Mouse (Mus musculus) thymus, postnatal 0 days (tissue): ENCODE results near the gene Syne3. TPM values are rescaled to one million over a fixed set of nuclear protein-coding genes. Genes with fewer than 3 reads are reported as not detected.

Experiments
- DNase-seq: peaks from one replicate; pipeline ENCODE4 v3.0.0-alpha.2; 2015; ENCODE audit warnings: low spot score
- polyA plus RNA-seq: library from polyadenylated mRNA; unstranded; fragments of >200 nt; fragmentation: Nextera tagmentation; extraction: Ambion mirVana; gene quantifications from 2 replicates; pipeline ENCODE4 v1.2.1, GENCODE M21; 2015

Syne3 gene
- polyA plus RNA-seq = 6.2 and 7.8 TPM in 2 replicates

DNA sequence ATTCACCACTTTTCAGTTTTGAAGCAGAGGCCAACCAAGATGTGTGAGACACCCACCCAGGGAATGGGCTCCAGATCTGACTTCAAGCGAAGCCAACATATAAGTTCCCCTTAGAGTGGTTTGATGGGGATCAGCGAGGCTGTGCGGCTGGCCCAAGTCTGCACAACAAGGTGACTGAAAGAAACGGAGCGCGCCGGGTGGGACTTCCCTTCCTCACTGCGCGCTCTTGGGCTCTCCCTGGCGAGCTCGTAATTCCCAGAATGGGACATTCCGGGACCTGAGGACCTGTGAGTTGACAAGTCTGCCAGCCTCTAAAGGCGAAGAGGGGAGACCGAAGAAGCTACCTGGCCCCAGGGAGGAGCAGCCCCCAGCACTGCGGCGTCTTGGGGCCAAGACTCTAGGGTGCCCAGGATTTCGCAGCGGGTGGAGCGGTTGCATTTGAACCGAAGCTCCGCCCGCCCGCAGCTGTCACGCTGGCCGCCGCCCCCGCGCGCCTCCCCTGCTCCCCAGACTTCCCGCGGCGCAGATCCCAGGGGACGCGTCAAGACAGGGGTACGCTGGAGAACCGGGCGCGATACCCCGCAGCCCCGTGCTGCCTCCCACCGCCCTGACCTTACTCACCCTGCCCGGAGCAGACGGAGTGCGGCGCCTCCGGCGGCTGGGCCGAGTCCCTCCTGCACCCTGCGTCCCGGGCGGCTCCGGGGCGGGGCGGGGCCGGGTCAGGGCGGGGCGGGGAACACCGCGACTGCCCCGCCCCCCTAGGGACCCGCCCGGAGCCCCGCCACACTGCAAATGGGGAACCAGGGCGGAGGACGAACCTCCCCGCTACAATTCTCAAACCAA, at the start of gene Syne3:
Syne3 (minus strand) TSS at position 440 of the 843 bp plus-strand sequence.
- DNase-seq = peak; percentile 85

DNA sequence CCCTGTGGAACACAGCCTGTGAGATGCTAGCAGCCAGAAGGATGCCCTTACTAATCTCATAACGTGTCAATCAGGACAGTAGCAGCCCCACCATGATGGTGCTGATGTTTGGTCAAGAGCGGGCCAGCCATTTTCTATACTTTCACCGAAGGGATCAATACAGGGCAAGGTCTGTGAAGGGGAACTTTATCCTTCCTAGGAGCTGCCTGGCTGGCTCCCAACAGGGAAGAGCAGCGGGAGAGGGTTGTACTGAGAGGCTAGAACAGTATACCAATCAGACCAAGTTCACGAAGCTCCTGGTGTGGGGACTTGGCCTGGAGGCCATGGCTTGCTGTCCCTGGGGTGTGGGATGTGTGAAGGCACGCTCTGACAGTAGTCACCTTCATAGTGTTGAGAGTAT, 45.7 kb upstream of the Syne3 start:
- DNase-seq = no peak

GRCm38 (mm10) chr12:105054041-105054440, 44.4 kb upstream of the Syne3 start:
- DNase-seq = no peak

- peak; percentile 66 for DNase-seq
Observed at GRCm38 (mm10) chr12:105050898-105051297, 41.3 kb upstream of the Syne3 start.

- no peak for DNase-seq
Observed at GRCm38 (mm10) chr12:105049813-105050212, 40.2 kb upstream of the Syne3 start.

- DNase-seq = no peak
Observed at GRCm38 (mm10) chr12:105048301-105048863, 38.8 kb upstream of the Syne3 start.

DNA sequence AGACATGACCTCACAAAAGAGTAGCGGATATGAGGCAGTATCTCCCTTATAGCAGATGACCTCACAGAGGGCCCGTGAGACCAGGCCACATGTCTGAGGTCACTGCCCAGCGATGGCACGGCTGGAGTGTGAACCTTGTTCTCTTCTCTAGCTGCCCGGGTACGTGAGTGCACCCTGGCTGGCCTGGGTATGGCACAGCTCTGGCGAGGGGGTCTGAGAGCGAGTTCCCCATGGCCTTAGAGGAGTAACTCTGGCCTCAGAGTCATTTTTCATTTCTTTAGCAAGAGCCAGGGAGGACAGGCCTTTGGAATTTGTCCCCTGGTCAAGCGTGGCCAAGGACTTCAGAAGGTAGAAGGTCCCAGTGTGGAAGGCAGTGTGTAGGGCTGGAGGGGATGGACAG, 35.2 kb upstream of the Syne3 start:
- no peak for DNase-seq

- no peak for DNase-seq
Observed at GRCm38 (mm10) chr12:105043081-105043480, 33.5 kb upstream of the Syne3 start.

GRCm38 (mm10) chr12:105040950-105041349, 31.3 kb upstream of the Syne3 start:
- no peak for DNase-seq

GRCm38 (mm10) chr12:105039578-105040289, 30.1 kb upstream of the Syne3 start:
- DNase-seq = no peak

- no peak for DNase-seq
Observed at GRCm38 (mm10) chr12:105038918-105039317, 29.3 kb upstream of the Syne3 start.

- no peak for DNase-seq
Observed at GRCm38 (mm10) chr12:105038211-105038610, 28.6 kb upstream of the Syne3 start.

- no peak for DNase-seq
Observed at GRCm38 (mm10) chr12:105034130-105034769, 24.6 kb upstream of the Syne3 start.

- peak; percentile 39 for DNase-seq
Observed at GRCm38 (mm10) chr12:105032832-105033775, 23.5 kb upstream of the Syne3 start.

GRCm38 (mm10) chr12:105032147-105032831, 22.7 kb upstream of the Syne3 start, which contains the start of gene Glrx5:
TSS of gene Glrx5 (plus strand) at chr12:105032688.
- peak; percentile 100 for DNase-seq

- no peak for DNase-seq
Observed at GRCm38 (mm10) chr12:105031081-105032058, 21.8 kb upstream of the Syne3 start.

DNA sequence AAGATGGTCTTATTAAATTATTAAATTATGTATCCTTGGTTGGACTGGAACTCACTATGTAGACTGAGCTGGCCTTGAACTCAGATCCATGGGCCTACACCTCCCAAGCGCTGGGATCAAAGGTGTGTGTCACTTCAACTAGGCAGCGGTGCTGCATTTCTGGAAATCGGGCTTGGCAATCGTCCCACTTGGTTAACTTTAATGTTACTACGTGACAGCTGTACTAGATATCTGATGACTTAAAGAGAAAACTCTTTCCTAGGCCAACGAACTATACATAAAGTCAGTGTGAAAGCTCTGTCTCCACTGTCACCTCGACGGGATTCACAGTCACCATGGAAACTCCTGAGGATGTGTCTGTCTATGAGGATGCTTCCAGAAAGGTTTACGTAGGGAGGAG, 20.3 kb upstream of the Syne3 start:
- no peak for DNase-seq

DNA sequence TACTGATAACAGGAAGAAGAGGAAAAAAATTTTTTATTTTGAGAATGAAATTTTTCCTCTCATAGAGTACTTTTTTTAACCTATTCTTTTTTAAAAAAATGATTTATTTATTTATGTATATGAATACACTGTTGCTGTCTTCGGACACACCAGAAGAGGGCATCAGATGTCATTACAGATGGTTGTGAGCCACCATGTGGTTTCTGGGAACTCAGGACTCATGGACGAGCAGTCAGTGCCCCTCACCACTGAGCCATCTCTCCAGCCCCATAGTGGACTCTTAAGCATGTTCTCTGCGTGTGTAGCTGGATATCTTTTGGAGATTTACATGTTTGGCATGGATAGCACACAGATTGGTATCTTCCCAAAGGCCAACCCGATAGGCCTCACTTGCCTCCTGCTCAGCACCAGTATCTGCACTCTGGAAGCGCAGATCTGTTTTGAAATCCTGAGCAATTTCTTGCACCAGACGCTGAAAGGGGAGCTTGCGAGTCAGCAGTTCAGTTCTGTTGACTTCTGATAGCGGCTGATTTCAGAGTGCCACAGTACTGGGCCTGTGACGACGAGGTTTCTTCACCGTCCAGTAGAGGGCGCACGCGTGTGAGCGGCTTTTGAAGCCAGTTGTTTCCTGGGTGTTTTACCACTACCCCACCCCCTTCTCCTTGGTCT, 17.8 kb upstream of the Syne3 start:
- DNase-seq = peak; percentile 93
